Mouse (Mus musculus): ENCODE measurements around the gene Nek6. TPM values are rescaled to one million over a fixed set of nuclear protein-coding genes. Genes with fewer than 3 reads are reported as not detected.

Gene Nek6
- polyA plus RNA-seq, 1 experiment from 2014 or later: 68.8 TPM

- Histone ChIP-seq H3K4me1 (replicated peaks) (peaks cover 4% of the 10 kb centered on the region), H3K4me3 (no peak overlapping the region), H3K27me3 (ENCODE audit: insufficient read depth, poor library complexity, severe bottlenecking) (no peaks in the 10 kb centered on the region), H3K36me3 (peaks cover 48% of the 10 kb centered on the region), H3K27ac (no peak overlapping the region), H3K9me3 (no peaks in the 10 kb centered on the region)
- 86% methylated on average over 1 of the region's 1 CpGs for WGBS
- DNase-seq (ENCODE audit: low spot score): no peak
These were observed 96.3 kb downstream of the Nek6 start for GRCm38 (mm10) chr2:38607716-38608115.

- Histone ChIP-seq H3K27ac (peak overlapping the region; percentile 20; the same call in 1 of the 2 replicates), H3K27me3 (ENCODE audit: insufficient read depth, poor library complexity, severe bottlenecking) (no peaks in the 10 kb centered on the region), H3K4me1 (replicated peaks) (peaks cover 4% of the 10 kb centered on the region), H3K4me3 (no peak overlapping the region), H3K9me3 (no peaks in the 10 kb centered on the region), H3K36me3 (peaks cover 59% of the 10 kb centered on the region)
- DNase-seq (ENCODE audit: low spot score): no peak
- 88% methylated on average over 5 of the region's 5 CpGs for WGBS
These were observed 97.4 kb downstream of the Nek6 start for GRCm38 (mm10) chr2:38608831-38609309.

- 75% methylated on average over 11 of the region's 11 CpGs for WGBS
- no peak overlapping the region for H3K4me3 ChIP-seq
- peaks cover 4% of the 10 kb centered on the region for H3K4me1 ChIP-seq (replicated peaks)
- peaks cover 59% of the 10 kb centered on the region for H3K36me3 ChIP-seq
- DNase-seq (ENCODE audit: low spot score): no peak
- peak overlapping the region; percentile 20; the same call in 1 of the 2 replicates for H3K27ac ChIP-seq
- H3K9me3 ChIP-seq: no peaks in the 10 kb centered on the region
- H3K27me3 ChIP-seq (ENCODE audit: insufficient read depth, poor library complexity, severe bottlenecking): no peaks in the 10 kb centered on the region
These were observed 97.9 kb downstream of the Nek6 start for GRCm38 (mm10) chr2:38609310-38609709.

GRCm38 (mm10) chr2:38610161-38610560, 98.7 kb downstream of the Nek6 start:
- Histone ChIP-seq H3K36me3 (peaks cover 59% of the 10 kb centered on the region), H3K9me3 (no peaks in the 10 kb centered on the region), H3K4me3 (no peak overlapping the region), H3K4me1 (replicated peaks) (peaks cover 10% of the 10 kb centered on the region), H3K27me3 (ENCODE audit: insufficient read depth, poor library complexity, severe bottlenecking) (no peaks in the 10 kb centered on the region), H3K27ac (no peak overlapping the region)
- WGBS: 87% methylated on average over 2 of the region's 2 CpGs
- no peak for DNase-seq (ENCODE audit: low spot score)

- peaks cover 60% of the 10 kb centered on the region for H3K36me3 ChIP-seq
- H3K4me3 ChIP-seq: no peak overlapping the region
- H3K27ac ChIP-seq: no peak overlapping the region
- no peak for DNase-seq (ENCODE audit: low spot score)
- peaks cover 24% of the 10 kb centered on the region for H3K4me1 ChIP-seq (replicated peaks)
- WGBS: 85% methylated on average over 6 of the region's 6 CpGs
- no peaks in the 10 kb centered on the region for H3K27me3 ChIP-seq (ENCODE audit: insufficient read depth, poor library complexity, severe bottlenecking)
- H3K9me3 ChIP-seq: no peaks in the 10 kb centered on the region
These were observed 101.2 kb downstream of the Nek6 start for GRCm38 (mm10) chr2:38612596-38612995.

- no peak overlapping the region for H3K27ac ChIP-seq
- H3K4me3 ChIP-seq: no peak overlapping the region
- WGBS: 98% methylated on average over 3 of the region's 3 CpGs
- H3K27me3 ChIP-seq (ENCODE audit: insufficient read depth, poor library complexity, severe bottlenecking): no peaks in the 10 kb centered on the region
- peaks cover 62% of the 10 kb centered on the region for H3K36me3 ChIP-seq
- DNase-seq (ENCODE audit: low spot score): no peak
- H3K9me3 ChIP-seq: no peaks in the 10 kb centered on the region
- peaks cover 26% of the 10 kb centered on the region for H3K4me1 ChIP-seq (replicated peaks)
These were observed 102.1 kb downstream of the Nek6 start for GRCm38 (mm10) chr2:38613576-38613975.

GRCm38 (mm10) chr2:38614437-38614836, 103.0 kb downstream of the Nek6 start:
- H3K27me3 ChIP-seq (ENCODE audit: insufficient read depth, poor library complexity, severe bottlenecking): no peaks in the 10 kb centered on the region
- peaks cover 24% of the 10 kb centered on the region for H3K4me1 ChIP-seq (replicated peaks)
- no peak overlapping the region for H3K27ac ChIP-seq
- 91% methylated on average over 6 of the region's 6 CpGs for WGBS
- H3K36me3 ChIP-seq: peaks cover 63% of the 10 kb centered on the region
- no peak overlapping the region for H3K4me3 ChIP-seq
- DNase-seq (ENCODE audit: low spot score): no peak
- no peaks in the 10 kb centered on the region for H3K9me3 ChIP-seq

GRCm38 (mm10) chr2:38616072-38616471, 104.6 kb downstream of the Nek6 start:
- 65% methylated on average over 4 of the region's 4 CpGs for WGBS
- DNase-seq (ENCODE audit: low spot score): no peak

GRCm38 (mm10) chr2:38616956-38617872, 105.8 kb downstream of the Nek6 start:
- H3K27me3 ChIP-seq (ENCODE audit: insufficient read depth, poor library complexity, severe bottlenecking): no peaks in the 10 kb centered on the region
- no peak overlapping the region for H3K27ac ChIP-seq
- H3K9me3 ChIP-seq: no peaks in the 10 kb centered on the region
- DNase-seq (ENCODE audit: low spot score): no peak
- no peak overlapping the region for H3K4me3 ChIP-seq
- peaks cover 64% of the 10 kb centered on the region for H3K36me3 ChIP-seq
- 90% methylated on average over 5 of the region's 5 CpGs for WGBS
- peaks cover 32% of the 10 kb centered on the region for H3K4me1 ChIP-seq (replicated peaks)

More at GRCm38 (mm10) chr2:38616072-38616471, 104.6 kb downstream of the Nek6 start:
- Histone ChIP-seq H3K4me3 (no peak overlapping the region), H3K36me3 (peaks cover 63% of the 10 kb centered on the region), H3K4me1 (replicated peaks) (peaks cover 22% of the 10 kb centered on the region), H3K9me3 (no peaks in the 10 kb centered on the region), H3K27ac (no peak overlapping the region), H3K27me3 (ENCODE audit: insufficient read depth, poor library complexity, severe bottlenecking) (no peaks in the 10 kb centered on the region)

- no peaks in the 10 kb centered on the region for H3K9me3 ChIP-seq
- H3K4me1 ChIP-seq (replicated peaks): peaks cover 36% of the 10 kb centered on the region
- DNase-seq (ENCODE audit: low spot score): no peak
- no peak overlapping the region for H3K27ac ChIP-seq
- peaks cover 61% of the 10 kb centered on the region for H3K36me3 ChIP-seq
- WGBS: 93% methylated on average over 4 of the region's 4 CpGs
- no peaks in the 10 kb centered on the region for H3K27me3 ChIP-seq (ENCODE audit: insufficient read depth, poor library complexity, severe bottlenecking)
- H3K4me3 ChIP-seq: no peak overlapping the region
These were observed 108.3 kb downstream of the Nek6 start for GRCm38 (mm10) chr2:38619777-38620176.

- H3K27me3 ChIP-seq (ENCODE audit: insufficient read depth, poor library complexity, severe bottlenecking): no peaks in the 10 kb centered on the region
- DNase-seq (ENCODE audit: low spot score): no peak
- WGBS: 90% methylated on average over 4 of the region's 4 CpGs
- H3K27ac ChIP-seq: peak overlapping the region; percentile 35; the same call in 1 of the 2 replicates
- no peak overlapping the region for H3K4me3 ChIP-seq
- H3K36me3 ChIP-seq: peaks cover 74% of the 10 kb centered on the region
- H3K4me1 ChIP-seq (replicated peaks): peaks cover 23% of the 10 kb centered on the region
- H3K9me3 ChIP-seq: no peaks in the 10 kb centered on the region
These were observed 109.6 kb downstream of the Nek6 start for GRCm38 (mm10) chr2:38621076-38621475.

GRCm38 (mm10) chr2:38621610-38622021, 110.2 kb downstream of the Nek6 start:
- H3K4me3 ChIP-seq: no peak overlapping the region
- DNase-seq (ENCODE audit: low spot score): peak; percentile 40
- H3K27ac ChIP-seq: peak overlapping the region; percentile 35; the same call in 1 of the 2 replicates
- no peaks in the 10 kb centered on the region for H3K9me3 ChIP-seq
- peaks cover 18% of the 10 kb centered on the region for H3K4me1 ChIP-seq (replicated peaks)
- H3K36me3 ChIP-seq: peaks cover 78% of the 10 kb centered on the region
- 62% methylated on average over 6 of the region's 6 CpGs for WGBS
- no peaks in the 10 kb centered on the region for H3K27me3 ChIP-seq (ENCODE audit: insufficient read depth, poor library complexity, severe bottlenecking)

GRCm38 (mm10) chr2:38623411-38623810, 112.0 kb downstream of the Nek6 start:
- H3K9me3 ChIP-seq: no peaks in the 10 kb centered on the region
- H3K4me1 ChIP-seq (replicated peaks): peaks cover 15% of the 10 kb centered on the region
- no peak overlapping the region for H3K4me3 ChIP-seq
- no peaks in the 10 kb centered on the region for H3K27me3 ChIP-seq (ENCODE audit: insufficient read depth, poor library complexity, severe bottlenecking)
- no peak for DNase-seq (ENCODE audit: low spot score)
- WGBS: 88% methylated on average over 3 of the region's 3 CpGs
- H3K36me3 ChIP-seq: peaks cover 78% of the 10 kb centered on the region
- H3K27ac ChIP-seq: no peak overlapping the region
